Mouse (Mus musculus) neural tube, embryonic 12.5 days (tissue): ENCODE measurements around the gene Smim14. TPM values are rescaled to one million over a fixed set of nuclear protein-coding genes. Genes with fewer than 3 reads are reported as not detected.

Source experiments
- ATAC-seq: fragments of 200-750 bp; cut with Nextera tagmentation; 2 replicates; pipeline ENCODE4 v1.8.0; 2017; ENCODE audit warnings: low read depth, mild to moderate bottlenecking, moderate TSS enrichment, moderate library complexity; ENCODE audit not compliant: low FRiP score
- H3K27ac ChIP-seq: fragments of 300-500 bp; sonication (generic); 2 replicates; pipeline ENCODE4 v1.5.1; 2016
- H3K27me3 ChIP-seq: fragments of 300-500 bp; sonication (generic); replicated peaks from 2 replicates; pipeline ENCODE4 v1.6.1; 2016; ENCODE audit warnings: mild to moderate bottlenecking
- H3K36me3 ChIP-seq: fragments of 300-500 bp; sonication (generic); 2 replicates; pipeline ENCODE4 v1.6.1; 2016; ENCODE audit warnings: mild to moderate bottlenecking
- H3K4me1 ChIP-seq: fragments of 300-500 bp; sonication (generic); 2 replicates; pipeline ENCODE4 v1.6.1; 2016
- H3K4me2 ChIP-seq: fragments of 300-500 bp; sonication (generic); replicated peaks from 2 replicates; pipeline ENCODE4 v1.6.1; 2016; ENCODE audit warnings: mild to moderate bottlenecking
- H3K4me3 ChIP-seq: fragments of 300-500 bp; sonication (generic); 2 replicates; pipeline ENCODE4 v1.5.1; 2016
- H3K9ac ChIP-seq: fragments of 300-500 bp; sonication (generic); 2 replicates; pipeline ENCODE4 v1.6.1; 2016; ENCODE audit warnings: mild to moderate bottlenecking
- H3K9me3 ChIP-seq: fragments of 300-500 bp; sonication (generic); 2 replicates; pipeline ENCODE4 v1.6.1; 2016; ENCODE audit warnings: mild to moderate bottlenecking
- WGBS: fragments of 180-500 bp; shearing (Covaris S2); methylation state at CpG from one replicate; pipeline ENCODE4 v1.1.7; 2016; 5-methylcytosine and 5-hydroxymethylcytosine counted together
- polyA plus RNA-seq: library from polyadenylated mRNA; unstranded; fragments of >200 nt; fragmentation: Nextera tagmentation; extraction: Ambion mirVana; gene quantifications from 2 replicates; pipeline ENCODE4 v1.2.1, GENCODE M21; 2016

The Smim14 gene
- polyA plus RNA-seq, 1 experiment from 2014 or later, result 148 TPM

DNA sequence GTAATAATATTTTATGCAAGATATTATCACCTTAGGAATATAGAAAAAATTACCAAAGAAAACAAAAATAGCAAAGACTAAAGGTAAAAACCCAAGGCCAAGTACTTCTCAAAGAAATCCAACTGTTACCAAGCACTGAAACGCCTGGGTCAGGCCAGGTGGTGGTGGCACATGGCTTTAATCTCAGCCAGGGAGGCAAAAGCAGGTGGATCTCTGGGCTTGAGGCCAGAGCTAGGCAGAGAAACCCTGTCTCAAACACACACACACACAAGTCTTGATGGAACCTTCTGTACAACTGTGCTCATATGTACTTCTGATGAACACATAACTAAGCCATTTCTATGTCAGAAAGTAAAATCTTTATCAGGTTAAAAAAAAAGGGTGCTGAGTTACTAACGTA is 89.2 kb downstream of the Smim14 start:
- no peaks in the 10 kb centered on the region for H3K9me3 ChIP-seq
- no peak for ATAC-seq
- no peaks in the 10 kb centered on the region for H3K4me1 ChIP-seq
- H3K27ac ChIP-seq, result no peak overlapping the region
- WGBS, result 85% methylated on average over 2 of the region's 2 CpGs
- no peak overlapping the region for H3K9ac ChIP-seq
- H3K27me3 ChIP-seq, result no peaks in the 10 kb centered on the region
- no peak overlapping the region for H3K4me2 ChIP-seq
- no peak overlapping the region for H3K4me3 ChIP-seq
- peaks cover 16% of the 10 kb centered on the region; the same call in 1 of the 2 replicates for H3K36me3 ChIP-seq

- Histone ChIP-seq H3K4me3 (no peak overlapping the region), H3K4me1 (no peaks in the 10 kb centered on the region), H3K36me3 (peaks cover 10% of the 10 kb centered on the region; the same call in 1 of the 2 replicates), H3K4me2 (no peak overlapping the region), H3K27ac (no peak overlapping the region), H3K9ac (no peak overlapping the region), H3K9me3 (no peaks in the 10 kb centered on the region), H3K27me3 (no peaks in the 10 kb centered on the region)
- 78% methylated on average over 2 of the region's 2 CpGs for WGBS
- ATAC-seq, result no peak
Measured at GRCm38 (mm10) chr5:65446756-65447155, 90.2 kb downstream of the Smim14 start.

DNA sequence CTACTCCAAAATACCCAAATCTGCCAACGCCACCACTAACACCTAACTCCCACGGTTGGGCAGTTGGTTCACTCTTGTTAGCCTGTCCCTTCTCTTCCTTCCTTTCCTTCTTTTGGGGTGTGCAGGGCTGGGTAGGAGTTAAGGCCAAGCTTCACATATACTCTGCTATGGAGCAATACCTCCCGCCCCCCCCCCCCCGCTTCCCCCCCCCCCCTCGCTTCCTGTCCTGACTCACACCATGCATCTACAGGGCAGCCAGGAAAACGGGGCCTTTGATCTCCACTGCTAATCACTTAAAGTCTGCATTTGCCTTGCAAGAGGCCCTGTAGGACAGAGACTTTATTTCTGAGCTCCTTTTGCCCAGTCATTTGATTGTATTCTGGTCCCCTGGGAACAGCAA is 92.0 kb downstream of the Smim14 start:
- H3K27me3 ChIP-seq, result no peaks in the 10 kb centered on the region
- H3K9me3 ChIP-seq, result no peaks in the 10 kb centered on the region
- H3K4me3 ChIP-seq, result no peak overlapping the region
- H3K4me1 ChIP-seq, result no peaks in the 10 kb centered on the region
- H3K27ac ChIP-seq, result no peak overlapping the region
- H3K36me3 ChIP-seq, result peaks cover 10% of the 10 kb centered on the region; the same call in 1 of the 2 replicates
- no peak for ATAC-seq
- H3K4me2 ChIP-seq, result no peak overlapping the region
- H3K9ac ChIP-seq, result no peak overlapping the region
- WGBS, result 63% methylated on average over 3 of the region's 6 CpGs

DNA sequence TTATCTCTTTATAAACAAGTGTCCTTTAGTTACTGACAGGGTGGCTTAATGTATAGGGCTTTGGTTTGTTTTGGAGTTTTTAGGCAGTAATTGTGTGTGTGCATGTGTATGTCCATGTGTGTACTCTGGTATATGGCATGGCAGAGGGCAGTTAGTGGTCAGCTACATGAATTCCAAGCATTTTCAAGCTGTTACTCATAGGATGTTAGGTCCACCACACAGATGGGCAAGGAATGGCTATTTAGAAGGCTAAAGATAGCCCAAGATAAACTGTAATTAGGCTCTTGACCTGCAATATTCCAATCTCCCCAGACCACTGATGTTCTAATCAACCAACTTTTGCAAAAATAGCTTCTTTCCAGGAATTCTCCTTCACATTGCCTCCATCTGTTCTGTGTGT is 98.9 kb downstream of the Smim14 start:
- Histone ChIP-seq H3K36me3 (no peaks in the 10 kb centered on the region), H3K4me1 (peaks cover 6% of the 10 kb centered on the region), H3K4me3 (no peak overlapping the region), H3K9ac (no peak overlapping the region), H3K9me3 (no peaks in the 10 kb centered on the region), H3K27ac (no peak overlapping the region), H3K4me2 (no peak overlapping the region), H3K27me3 (no peaks in the 10 kb centered on the region)
- ATAC-seq, result no peak

GRCm38 (mm10) chr5:65435806-65436561 is 101.0 kb downstream of the Smim14 start, which contains the start of gene Ugdh:
Gene Ugdh, minus strand, starts transcription at chr5:65435949.
- Histone ChIP-seq H3K9me3 (no peaks in the 10 kb centered on the region), H3K27me3 (no peaks in the 10 kb centered on the region), H3K36me3 (no peaks in the 10 kb centered on the region), H3K4me2 (peak within 1 kb of the TSS; percentile 80), H3K4me1 (peaks cover 6% of the 10 kb centered on the region), H3K27ac (peak within 1 kb of the TSS; percentile 53), H3K9ac (peak within 1 kb of the TSS; percentile 84), H3K4me3 (peak within 1 kb of the TSS; percentile 76)
- WGBS, result 1% methylated on average over 51 of the region's 51 CpGs
- ATAC-seq, result peak; percentile 98

DNA sequence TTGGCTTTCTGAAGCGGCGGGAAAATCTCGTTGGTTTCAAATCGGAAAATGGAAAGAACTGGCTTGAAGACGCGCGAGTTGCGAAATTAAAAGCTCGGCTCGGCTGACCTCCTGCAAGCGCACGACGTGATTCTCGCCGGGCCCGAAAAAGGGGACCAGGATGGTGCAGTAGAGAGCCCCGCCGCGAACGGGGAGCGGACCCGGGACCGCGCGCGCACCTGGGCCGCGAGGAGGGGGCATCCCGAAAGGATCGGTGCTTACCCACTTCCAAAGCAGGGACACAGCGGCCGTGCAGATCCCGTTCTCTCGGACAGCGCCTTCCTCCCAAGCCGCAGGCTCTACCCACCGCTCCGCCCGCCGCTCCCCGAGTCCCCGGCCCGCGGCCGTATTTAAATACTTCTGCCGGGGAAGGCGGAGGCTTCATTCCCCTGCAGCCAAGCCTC is 101.6 kb downstream of the Smim14 start:
- peak overlapping the region; percentile 53; the same call in 1 of the 2 replicates for H3K27ac ChIP-seq
- H3K36me3 ChIP-seq, result 0 out of 2 replicates have a peak, but pooled peaks cover 1% of the 10 kb centered on the region
- H3K9me3 ChIP-seq, result no peaks in the 10 kb centered on the region
- ATAC-seq, result peak; percentile 83
- H3K4me1 ChIP-seq, result peaks cover 6% of the 10 kb centered on the region
- H3K4me2 ChIP-seq, result peak overlapping the region; percentile 80
- under 1% methylated on average over 46 of the region's 47 CpGs for WGBS
- H3K27me3 ChIP-seq, result no peaks in the 10 kb centered on the region
- peak overlapping the region; percentile 84 for H3K9ac ChIP-seq
- H3K4me3 ChIP-seq, result peak overlapping the region; percentile 76

DNA sequence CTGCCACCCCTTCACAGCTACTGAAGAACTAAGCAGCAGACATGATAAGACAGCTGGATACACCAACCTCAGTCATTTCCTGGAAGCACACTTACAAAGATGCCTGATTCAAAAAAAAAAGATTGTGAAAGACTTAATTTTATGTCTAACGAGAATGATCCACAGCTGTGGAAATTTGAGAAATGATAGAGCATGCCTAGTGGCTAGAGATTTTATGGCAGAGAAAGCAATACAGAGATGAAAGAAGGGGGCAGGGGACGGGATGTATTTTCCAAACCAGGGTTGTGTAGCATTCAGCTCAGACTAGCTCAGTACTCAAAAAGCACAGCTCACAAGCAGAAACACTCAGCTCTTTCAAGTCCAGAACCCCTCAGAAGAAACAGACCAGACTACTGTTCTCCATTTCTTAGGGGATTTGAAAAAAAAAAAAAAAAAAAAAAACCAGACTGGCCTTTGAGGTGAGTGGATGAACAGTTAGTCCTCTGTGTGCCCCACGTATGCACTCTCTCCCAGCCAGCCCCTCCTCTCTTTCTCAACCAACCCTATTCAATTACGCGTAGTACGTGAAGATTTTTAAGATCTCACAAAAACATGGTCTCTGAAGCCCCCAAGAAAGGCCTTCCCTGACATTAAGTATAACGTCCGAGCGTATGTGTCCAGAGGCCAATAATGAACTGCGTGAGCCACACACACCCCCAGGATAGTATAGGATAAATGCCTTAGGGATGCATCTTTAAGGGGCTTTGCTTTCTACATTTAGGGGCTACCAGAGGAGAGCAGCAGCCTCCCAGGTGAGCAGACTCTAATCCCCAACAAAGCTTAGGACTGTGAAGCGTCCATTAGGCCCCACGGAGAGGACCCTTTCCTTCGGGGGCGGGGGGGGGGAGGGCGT is 102.3 kb downstream of the Smim14 start:
- 6% methylated on average over 15 of the region's 15 CpGs for whole genome bisulfite sequencing
- Histone ChIP-seq H3K27me3 (no peaks in the 10 kb centered on the region), H3K9ac (peak overlapping the region; percentile 84), H3K4me2 (peak overlapping the region; percentile 80), H3K27ac (0 out of 2 replicates have a peak overlapping the region, but pooled peaks have one; percentile 53), H3K4me1 (peaks cover 6% of the 10 kb centered on the region), H3K9me3 (no peaks in the 10 kb centered on the region), H3K4me3 (peak overlapping the region; percentile 76), H3K36me3 (0 out of 2 replicates have a peak, but pooled peaks cover 3% of the 10 kb centered on the region)
- peak; percentile 34 for ATAC-seq

DNA sequence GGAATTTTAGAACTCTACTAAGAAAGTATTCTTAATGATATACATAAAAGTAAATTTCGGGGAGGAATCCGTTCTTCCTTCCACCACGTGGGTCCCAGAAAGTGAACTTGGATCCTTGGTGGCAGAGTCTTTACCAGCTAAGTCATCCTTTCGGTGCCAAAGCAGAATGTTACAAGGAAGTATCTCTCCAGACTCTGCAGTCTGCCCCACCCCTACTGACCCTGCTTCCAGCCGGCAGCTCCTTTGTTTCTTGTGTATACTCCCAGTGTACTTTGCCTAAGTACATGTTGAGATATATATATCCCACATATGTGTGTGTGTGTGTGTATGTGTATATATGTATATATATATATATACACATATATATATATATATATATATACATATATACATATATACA is 107.5 kb downstream of the Smim14 start:
- H3K27ac ChIP-seq, result no peak overlapping the region
- H3K4me3 ChIP-seq, result no peak overlapping the region
- H3K9me3 ChIP-seq, result no peaks in the 10 kb centered on the region
- H3K36me3 ChIP-seq, result peaks cover 15% of the 10 kb centered on the region; the same call in 1 of the 2 replicates
- ATAC-seq, result no peak
- H3K27me3 ChIP-seq, result no peaks in the 10 kb centered on the region
- no peaks in the 10 kb centered on the region; the same call in 1 of the 2 replicates for H3K4me1 ChIP-seq
- 92% methylated on average over 5 of the region's 5 CpGs for WGBS
- H3K4me2 ChIP-seq, result no peak overlapping the region
- no peak overlapping the region for H3K9ac ChIP-seq

GRCm38 (mm10) chr5:65428321-65428720 is 108.7 kb downstream of the Smim14 start:
- peaks cover 25% of the 10 kb centered on the region for H3K36me3 ChIP-seq
- H3K4me1 ChIP-seq, result no peaks in the 10 kb centered on the region
- no peak overlapping the region for H3K4me3 ChIP-seq
- no peak overlapping the region for H3K27ac ChIP-seq
- no peaks in the 10 kb centered on the region for H3K9me3 ChIP-seq
- no peaks in the 10 kb centered on the region for H3K27me3 ChIP-seq
- 56% methylated on average over 4 of the region's 4 CpGs for WGBS
- no peak for ATAC-seq
- H3K9ac ChIP-seq, result no peak overlapping the region
- H3K4me2 ChIP-seq, result no peak overlapping the region

DNA sequence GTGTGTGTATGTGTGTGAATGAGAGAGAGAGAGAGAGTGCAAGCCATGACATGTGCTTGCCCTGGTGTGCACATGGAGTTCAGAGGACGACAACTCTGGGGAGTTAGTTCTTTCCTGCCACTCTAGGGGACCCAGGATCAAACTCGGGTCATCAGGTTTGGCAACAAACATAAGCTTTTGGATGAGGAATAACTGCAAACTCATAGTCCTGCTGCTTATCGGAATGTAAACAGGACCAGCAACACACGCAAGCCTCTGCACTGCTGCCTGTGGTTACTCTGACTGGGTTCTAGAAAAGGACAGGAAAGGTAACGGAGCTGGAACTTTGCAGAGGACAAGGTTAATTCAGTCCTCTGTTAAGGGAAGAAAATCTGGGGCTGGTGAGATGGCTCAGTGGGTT is 111.7 kb downstream of the Smim14 start:
- Histone ChIP-seq H3K27ac (no peak overlapping the region), H3K4me2 (no peak overlapping the region), H3K27me3 (no peaks in the 10 kb centered on the region), H3K4me3 (no peak overlapping the region), H3K9ac (no peak overlapping the region), H3K36me3 (peaks cover 50% of the 10 kb centered on the region), H3K9me3 (no peaks in the 10 kb centered on the region), H3K4me1 (no peaks in the 10 kb centered on the region)
- no peak for ATAC-seq
- 93% methylated on average over 5 of the region's 5 CpGs for WGBS

GRCm38 (mm10) chr5:65424215-65424614 is 112.8 kb downstream of the Smim14 start:
- Histone ChIP-seq H3K9ac (no peak overlapping the region), H3K9me3 (no peaks in the 10 kb centered on the region), H3K36me3 (peaks cover 54% of the 10 kb centered on the region), H3K4me3 (no peak overlapping the region), H3K4me1 (no peaks in the 10 kb centered on the region), H3K27ac (no peak overlapping the region), H3K4me2 (no peak overlapping the region), H3K27me3 (no peaks in the 10 kb centered on the region)
- ATAC-seq, result no peak
- 92% methylated on average over 6 of the region's 6 CpGs for WGBS

DNA sequence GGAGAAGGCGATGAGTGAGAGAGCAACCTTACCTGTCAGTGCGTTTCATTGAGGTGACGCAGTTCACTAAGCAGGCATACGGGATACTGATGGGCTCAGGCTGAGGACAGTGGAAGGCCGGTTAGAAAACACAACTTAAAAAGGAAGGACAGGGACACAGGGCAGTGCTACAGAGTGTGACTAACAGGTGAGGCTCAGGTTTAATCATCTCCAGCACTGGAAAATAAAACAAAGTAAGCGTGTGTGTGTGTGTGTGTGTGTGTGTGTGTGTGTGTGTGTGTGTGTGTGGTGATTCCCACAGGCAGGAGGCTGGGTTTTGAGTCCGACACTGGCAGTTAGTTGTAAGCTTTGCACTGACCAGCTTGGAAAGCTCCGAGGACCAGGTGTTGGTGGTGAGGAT is 114.2 kb downstream of the Smim14 start:
- no peak for ATAC-seq
- no peak overlapping the region for H3K9ac ChIP-seq
- no peak overlapping the region for H3K4me2 ChIP-seq
- H3K27ac ChIP-seq, result no peak overlapping the region
- no peaks in the 10 kb centered on the region for H3K27me3 ChIP-seq
- peaks cover 61% of the 10 kb centered on the region for H3K36me3 ChIP-seq
- H3K4me1 ChIP-seq, result no peaks in the 10 kb centered on the region
- no peaks in the 10 kb centered on the region for H3K9me3 ChIP-seq
- H3K4me3 ChIP-seq, result no peak overlapping the region
- WGBS, result 93% methylated on average over 8 of the region's 8 CpGs
